Mouse (Mus musculus) hindbrain, embryonic 13.5 days (tissue): ENCODE results near the gene Sema7a. TPM values are rescaled to one million over a fixed set of nuclear protein-coding genes. Genes with fewer than 3 reads are reported as not detected.
A peak's percentile ranks its signal among the peaks of the same experiment; 100 is the strongest.

Experiments
- ATAC-seq: fragments of 200-750 bp; cut with Nextera tagmentation; 2 replicates; pipeline ENCODE4 v1.8.0; 2017; ENCODE audit warnings: moderate TSS enrichment; ENCODE audit not compliant: low FRiP score
- H3K27ac ChIP-seq: fragments of 300-500 bp; sonication (generic); 2 replicates; pipeline ENCODE4 v1.5.1; 2015; ENCODE audit warnings: inconsistent platforms, mild to moderate bottlenecking, moderate library complexity
- H3K27me3 ChIP-seq: fragments of 300-500 bp; sonication (generic); 2 replicates; pipeline ENCODE4 v1.6.1; 2015; ENCODE audit warnings: mild to moderate bottlenecking, inconsistent platforms
- H3K36me3 ChIP-seq: fragments of 300-500 bp; sonication (generic); 2 replicates; pipeline ENCODE4 v1.6.1; 2015; ENCODE audit warnings: mild to moderate bottlenecking, inconsistent platforms
- H3K4me1 ChIP-seq: fragments of 300-500 bp; sonication (generic); replicated peaks from 2 replicates; pipeline ENCODE4 v1.6.1; 2015; ENCODE audit warnings: inconsistent platforms
- H3K4me2 ChIP-seq: fragments of 300-500 bp; sonication (generic); 2 replicates; pipeline ENCODE4 v1.6.1; 2015; ENCODE audit warnings: inconsistent platforms, mild to moderate bottlenecking, moderate library complexity
- H3K4me3 ChIP-seq: fragments of 300-500 bp; sonication (generic); 2 replicates; pipeline ENCODE4 v1.5.1; 2015; ENCODE audit warnings: mild to moderate bottlenecking, inconsistent platforms
- H3K9ac ChIP-seq: fragments of 300-500 bp; sonication (generic); 2 replicates; pipeline ENCODE4 v1.6.1; 2015; ENCODE audit warnings: mild to moderate bottlenecking, inconsistent platforms
- H3K9me3 ChIP-seq: fragments of 300-500 bp; sonication (generic); 2 replicates; pipeline ENCODE4 v1.6.1; 2016; ENCODE audit warnings: inconsistent platforms
- WGBS: fragments of 180-500 bp; shearing (Covaris S2); methylation state at CpG from one replicate; pipeline ENCODE4 v1.1.7; 2015; 5-methylcytosine and 5-hydroxymethylcytosine counted together
- polyA plus RNA-seq: library from polyadenylated mRNA; unstranded; fragments of >200 nt; fragmentation: Nextera tagmentation; extraction: Ambion mirVana; gene quantifications from 2 replicates; pipeline ENCODE4 v1.2.1, GENCODE M21; 2015

The Sema7a gene
- polyA plus RNA-seq, 1 experiment from 2014 or later, result 4.2 TPM

GRCm38 (mm10) chr9:57965281-57966185 is 25.6 kb downstream of the Sema7a start:
- peaks cover 10% of the 10 kb centered on the region for H3K4me1 ChIP-seq
- H3K36me3 ChIP-seq, result peaks cover 20% of the 10 kb centered on the region
- no peak overlapping the region for H3K9ac ChIP-seq
- WGBS, result 81% methylated on average over 12 of the region's 12 CpGs
- H3K27ac ChIP-seq, result no peak overlapping the region
- no peak for ATAC-seq
- H3K4me2 ChIP-seq, result no peak overlapping the region
- H3K27me3 ChIP-seq, result no peaks in the 10 kb centered on the region
- no peak overlapping the region for H3K4me3 ChIP-seq
- H3K9me3 ChIP-seq, result no peaks in the 10 kb centered on the region

GRCm38 (mm10) chr9:57967237-57967960 is 27.5 kb downstream of the Sema7a start:
- 0 out of 2 replicates have a peak, but pooled peaks cover 3% of the 10 kb centered on the region for H3K36me3 ChIP-seq
- ATAC-seq, result no peak

GRCm38 (mm10) chr9:57968166-57968771 is 28.4 kb downstream of the Sema7a start:
- Histone ChIP-seq H3K4me3 (no peak overlapping the region), H3K4me1 (peaks cover 11% of the 10 kb centered on the region), H3K27ac (no peak overlapping the region), H3K4me2 (no peak overlapping the region), H3K27me3 (no peaks in the 10 kb centered on the region), H3K9me3 (no peaks in the 10 kb centered on the region), H3K36me3 (no peaks in the 10 kb centered on the region), H3K9ac (no peak overlapping the region)
- WGBS, result 90% methylated on average over 9 of the region's 9 CpGs
- ATAC-seq, result no peak

More at GRCm38 (mm10) chr9:57967237-57967960, 27.5 kb downstream of the Sema7a start:
- no peak overlapping the region for H3K4me2 ChIP-seq
- H3K9me3 ChIP-seq, result no peaks in the 10 kb centered on the region
- no peak overlapping the region for H3K4me3 ChIP-seq
- 77% methylated on average over 14 of the region's 14 CpGs for WGBS
- H3K9ac ChIP-seq, result no peak overlapping the region
- peaks cover 11% of the 10 kb centered on the region for H3K4me1 ChIP-seq
- H3K27ac ChIP-seq, result no peak overlapping the region
- H3K27me3 ChIP-seq, result no peaks in the 10 kb centered on the region

GRCm38 (mm10) chr9:57968783-57969542 is 29.1 kb downstream of the Sema7a start:
- H3K4me2 ChIP-seq, result no peak overlapping the region
- no peak overlapping the region for H3K9ac ChIP-seq
- no peaks in the 10 kb centered on the region for H3K27me3 ChIP-seq
- ATAC-seq, result no peak
- WGBS, result 92% methylated on average over 8 of the region's 8 CpGs
- H3K4me1 ChIP-seq, result peaks cover 15% of the 10 kb centered on the region
- no peak overlapping the region for H3K4me3 ChIP-seq
- no peaks in the 10 kb centered on the region for H3K9me3 ChIP-seq
- no peak overlapping the region for H3K27ac ChIP-seq
- no peaks in the 10 kb centered on the region for H3K36me3 ChIP-seq

- Histone ChIP-seq H3K27me3 (no peaks in the 10 kb centered on the region), H3K4me3 (no peak overlapping the region), H3K4me1 (peaks cover 11% of the 10 kb centered on the region), H3K9me3 (no peaks in the 10 kb centered on the region), H3K36me3 (no peaks in the 10 kb centered on the region), H3K9ac (no peak overlapping the region), H3K4me2 (no peak overlapping the region), H3K27ac (peak overlapping the region; percentile 23; the same call in 1 of the 2 replicates)
- WGBS, result 72% methylated on average over 11 of the region's 11 CpGs
- no peak for ATAC-seq
These were observed 30.0 kb downstream of the Sema7a start for GRCm38 (mm10) chr9:57969736-57970495.

- ATAC-seq, result no peak
- 90% methylated on average over 5 of the region's 5 CpGs for WGBS
These were observed 31.5 kb downstream of the Sema7a start for GRCm38 (mm10) chr9:57971413-57971812.

GRCm38 (mm10) chr9:57972141-57972591 is 32.3 kb downstream of the Sema7a start:
- Histone ChIP-seq H3K9ac (no peak overlapping the region), H3K36me3 (no peaks in the 10 kb centered on the region), H3K27me3 (no peaks in the 10 kb centered on the region), H3K9me3 (no peaks in the 10 kb centered on the region), H3K4me1 (peaks cover 11% of the 10 kb centered on the region), H3K4me2 (no peak overlapping the region), H3K27ac (no peak overlapping the region), H3K4me3 (no peak overlapping the region)
- 68% methylated on average over 9 of the region's 9 CpGs for WGBS
- no peak for ATAC-seq

More at GRCm38 (mm10) chr9:57971413-57971812, 31.5 kb downstream of the Sema7a start:
- Histone ChIP-seq H3K27me3 (no peaks in the 10 kb centered on the region), H3K4me1 (peaks cover 11% of the 10 kb centered on the region), H3K4me2 (no peak overlapping the region), H3K9ac (no peak overlapping the region), H3K9me3 (no peaks in the 10 kb centered on the region), H3K27ac (no peak overlapping the region; the same call in 1 of the 2 replicates), H3K4me3 (no peak overlapping the region), H3K36me3 (no peaks in the 10 kb centered on the region)

GRCm38 (mm10) chr9:57972776-57973439 is 33.0 kb downstream of the Sema7a start:
- Histone ChIP-seq H3K27me3 (no peaks in the 10 kb centered on the region), H3K4me3 (no peak overlapping the region), H3K4me1 (peaks cover 11% of the 10 kb centered on the region), H3K9ac (no peak overlapping the region), H3K9me3 (no peaks in the 10 kb centered on the region), H3K36me3 (no peaks in the 10 kb centered on the region), H3K27ac (no peak overlapping the region), H3K4me2 (no peak overlapping the region)
- 66% methylated on average over 9 of the region's 9 CpGs for WGBS
- no peak for ATAC-seq

GRCm38 (mm10) chr9:57973440-57974066 is 33.6 kb downstream of the Sema7a start:
- Histone ChIP-seq H3K4me1 (peaks cover 11% of the 10 kb centered on the region; the same call in 1 of the 2 replicates), H3K27ac (no peak overlapping the region), H3K4me2 (no peak overlapping the region), H3K36me3 (no peaks in the 10 kb centered on the region), H3K9ac (no peak overlapping the region), H3K4me3 (no peak overlapping the region), H3K9me3 (no peaks in the 10 kb centered on the region), H3K27me3 (no peaks in the 10 kb centered on the region)
- 76% methylated on average over 6 of the region's 6 CpGs for WGBS
- no peak for ATAC-seq

- peaks cover 11% of the 10 kb centered on the region; the same call in 1 of the 2 replicates for H3K4me1 ChIP-seq
- H3K27ac ChIP-seq, result no peak overlapping the region
- no peak overlapping the region for H3K4me3 ChIP-seq
- H3K4me2 ChIP-seq, result no peak overlapping the region
- no peaks in the 10 kb centered on the region for H3K36me3 ChIP-seq
- 84% methylated on average over 5 of the region's 5 CpGs for WGBS
- no peaks in the 10 kb centered on the region for H3K9me3 ChIP-seq
- ATAC-seq, result no peak
- no peaks in the 10 kb centered on the region for H3K27me3 ChIP-seq
- no peak overlapping the region for H3K9ac ChIP-seq
These were observed 34.3 kb downstream of the Sema7a start for GRCm38 (mm10) chr9:57974221-57974620.
